Mouse (Mus musculus): ENCODE measurements around the gene Gm37240. TPM values are rescaled to one million over a fixed set of nuclear protein-coding genes. Genes with fewer than 3 reads are reported as not detected.

Gm37240 gene
- polyA plus RNA-seq, 1 experiment from 2014 or later = 0.08 TPM

GRCm38 (mm10) chr3:85377946-85378702 lies 509.2 kb downstream of the Gm37240 start:
- H3K36me3 ChIP-seq = no peaks in the 10 kb centered on the region
- H3K27me3 ChIP-seq = no peaks in the 10 kb centered on the region
- 63% methylated on average over 13 of the region's 13 CpGs for WGBS
- peaks cover 6% of the 10 kb centered on the region; the same call in 1 of the 2 replicates for H3K4me1 ChIP-seq (replicated peaks)
- 0 out of 2 replicates have a peak, but pooled peaks cover 3% of the 10 kb centered on the region for H3K9me3 ChIP-seq
- no peak overlapping the region for H3K9ac ChIP-seq
- H3K4me2 ChIP-seq = no peak overlapping the region
- no peak for ATAC-seq (ENCODE audit: low FRiP score)
- H3K27ac ChIP-seq = no peak overlapping the region
- H3K4me3 ChIP-seq = no peak overlapping the region

GRCm38 (mm10) chr3:85377505-85377904 lies 509.8 kb downstream of the Gm37240 start:
- no peak overlapping the region for H3K4me2 ChIP-seq

GRCm38 (mm10) chr3:85376541-85376940 lies 510.8 kb downstream of the Gm37240 start:
- Histone ChIP-seq H3K4me3 (no peak overlapping the region), H3K9me3 (0 out of 2 replicates have a peak, but pooled peaks cover 3% of the 10 kb centered on the region), H3K27ac (no peak overlapping the region), H3K27me3 (no peaks in the 10 kb centered on the region), H3K4me2 (no peak overlapping the region), H3K36me3 (no peaks in the 10 kb centered on the region), H3K9ac (no peak overlapping the region), H3K4me1 (replicated peaks) (peaks cover 6% of the 10 kb centered on the region; the same call in 1 of the 2 replicates)
- WGBS = 90% methylated on average over 2 of the region's 2 CpGs
- no peak for ATAC-seq (ENCODE audit: low FRiP score)

More at GRCm38 (mm10) chr3:85377505-85377904, 509.8 kb downstream of the Gm37240 start:
- H3K36me3 ChIP-seq = no peaks in the 10 kb centered on the region
- H3K27ac ChIP-seq = no peak overlapping the region
- H3K9ac ChIP-seq = no peak overlapping the region
- WGBS = 84% methylated on average over 3 of the region's 3 CpGs
- H3K9me3 ChIP-seq = 0 out of 2 replicates have a peak, but pooled peaks cover 3% of the 10 kb centered on the region
- H3K4me3 ChIP-seq = no peak overlapping the region
- H3K27me3 ChIP-seq = no peaks in the 10 kb centered on the region
- peaks cover 6% of the 10 kb centered on the region; the same call in 1 of the 2 replicates for H3K4me1 ChIP-seq (replicated peaks)
- ATAC-seq (ENCODE audit: low FRiP score) = no peak

- H3K27ac ChIP-seq = no peak overlapping the region
- H3K27me3 ChIP-seq = no peaks in the 10 kb centered on the region
- no peaks in the 10 kb centered on the region for H3K36me3 ChIP-seq
- no peak for ATAC-seq (ENCODE audit: low FRiP score)
- no peak overlapping the region for H3K4me3 ChIP-seq
- H3K4me1 ChIP-seq (replicated peaks) = peaks cover 8% of the 10 kb centered on the region; the same call in 1 of the 2 replicates
- H3K9me3 ChIP-seq = 0 out of 2 replicates have a peak, but pooled peaks cover 3% of the 10 kb centered on the region
- 30% methylated on average over 3 of the region's 3 CpGs for WGBS
- no peak overlapping the region for H3K9ac ChIP-seq
- no peak overlapping the region for H3K4me2 ChIP-seq
These were observed 514.3 kb downstream of the Gm37240 start for GRCm38 (mm10) chr3:85373039-85373438.

GRCm38 (mm10) chr3:85369847-85370246 lies 517.5 kb downstream of the Gm37240 start:
- Histone ChIP-seq H3K9ac (no peak overlapping the region), H3K4me1 (replicated peaks) (peaks cover 7% of the 10 kb centered on the region; the same call in 1 of the 2 replicates), H3K4me3 (no peak overlapping the region), H3K36me3 (no peaks in the 10 kb centered on the region), H3K9me3 (no peaks in the 10 kb centered on the region), H3K27me3 (no peaks in the 10 kb centered on the region), H3K4me2 (no peak overlapping the region), H3K27ac (no peak overlapping the region)
- WGBS = 89% methylated on average over 10 of the region's 10 CpGs
- no peak for ATAC-seq (ENCODE audit: low FRiP score)

GRCm38 (mm10) chr3:85369157-85369556 lies 518.2 kb downstream of the Gm37240 start:
- no peak overlapping the region for H3K27ac ChIP-seq
- no peak overlapping the region for H3K4me2 ChIP-seq
- H3K36me3 ChIP-seq = no peaks in the 10 kb centered on the region
- peaks cover 7% of the 10 kb centered on the region; the same call in 1 of the 2 replicates for H3K4me1 ChIP-seq (replicated peaks)
- H3K27me3 ChIP-seq = no peaks in the 10 kb centered on the region
- H3K4me3 ChIP-seq = no peak overlapping the region
- ATAC-seq (ENCODE audit: low FRiP score) = no peak
- no peak overlapping the region for H3K9ac ChIP-seq
- no peaks in the 10 kb centered on the region for H3K9me3 ChIP-seq
- WGBS = 80% methylated on average over 5 of the region's 5 CpGs

GRCm38 (mm10) chr3:85368354-85369120 lies 518.8 kb downstream of the Gm37240 start:
- ATAC-seq (ENCODE audit: low FRiP score) = no peak
- no peaks in the 10 kb centered on the region for H3K36me3 ChIP-seq
- H3K27ac ChIP-seq = no peak overlapping the region
- H3K4me2 ChIP-seq = no peak overlapping the region
- WGBS = 83% methylated on average over 16 of the region's 16 CpGs
- no peak overlapping the region for H3K4me3 ChIP-seq
- no peaks in the 10 kb centered on the region for H3K27me3 ChIP-seq
- H3K4me1 ChIP-seq (replicated peaks) = peaks cover 7% of the 10 kb centered on the region; the same call in 1 of the 2 replicates
- H3K9me3 ChIP-seq = no peaks in the 10 kb centered on the region
- H3K9ac ChIP-seq = no peak overlapping the region

- Histone ChIP-seq H3K4me2 (no peak overlapping the region), H3K9me3 (no peaks in the 10 kb centered on the region), H3K9ac (no peak overlapping the region), H3K27ac (no peak overlapping the region), H3K4me3 (no peak overlapping the region), H3K36me3 (no peaks in the 10 kb centered on the region), H3K27me3 (no peaks in the 10 kb centered on the region), H3K4me1 (replicated peaks) (peaks cover 7% of the 10 kb centered on the region; the same call in 1 of the 2 replicates)
- ATAC-seq (ENCODE audit: low FRiP score) = no peak
- WGBS = 75% methylated on average over 5 of the region's 5 CpGs
These were observed 522.6 kb downstream of the Gm37240 start for GRCm38 (mm10) chr3:85364591-85365343.

GRCm38 (mm10) chr3:85362883-85363282 lies 524.4 kb downstream of the Gm37240 start:
- Histone ChIP-seq H3K4me2 (no peak overlapping the region), H3K9me3 (no peaks in the 10 kb centered on the region), H3K4me1 (replicated peaks) (no peaks in the 10 kb centered on the region), H3K27ac (no peak overlapping the region), H3K36me3 (no peaks in the 10 kb centered on the region), H3K4me3 (no peak overlapping the region), H3K9ac (no peak overlapping the region), H3K27me3 (no peaks in the 10 kb centered on the region)
- 91% methylated on average over 7 of the region's 7 CpGs for WGBS
- no peak for ATAC-seq (ENCODE audit: low FRiP score)

- WGBS = 87% methylated on average over 3 of the region's 3 CpGs
These were observed 530.9 kb downstream of the Gm37240 start for GRCm38 (mm10) chr3:85356373-85356772.

GRCm38 (mm10) chr3:85348021-85348420 lies 539.3 kb downstream of the Gm37240 start:
- H3K36me3 ChIP-seq = no peaks in the 10 kb centered on the region
- H3K27me3 ChIP-seq = no peaks in the 10 kb centered on the region
- no peak overlapping the region for H3K27ac ChIP-seq
- H3K4me3 ChIP-seq = no peak overlapping the region
- H3K4me1 ChIP-seq (replicated peaks) = no peaks in the 10 kb centered on the region
- ATAC-seq (ENCODE audit: low FRiP score) = no peak
- no peaks in the 10 kb centered on the region for H3K9me3 ChIP-seq
- no peak overlapping the region for H3K4me2 ChIP-seq
- H3K9ac ChIP-seq = no peak overlapping the region
- 73% methylated on average over 6 of the region's 6 CpGs for WGBS

More at GRCm38 (mm10) chr3:85356373-85356772, 530.9 kb downstream of the Gm37240 start:
- H3K36me3 ChIP-seq = no peaks in the 10 kb centered on the region
- no peak overlapping the region for H3K4me3 ChIP-seq
- no peaks in the 10 kb centered on the region for H3K4me1 ChIP-seq (replicated peaks)
- H3K27ac ChIP-seq = no peak overlapping the region
- H3K4me2 ChIP-seq = no peak overlapping the region
- no peak overlapping the region for H3K9ac ChIP-seq
- H3K9me3 ChIP-seq = no peaks in the 10 kb centered on the region
- ATAC-seq (ENCODE audit: low FRiP score) = no peak
- H3K27me3 ChIP-seq = no peaks in the 10 kb centered on the region
